Mouse (Mus musculus) stomach, embryonic 14.5 days (tissue): ENCODE measurements around the gene Apol9b. TPM values are rescaled to one million over a fixed set of nuclear protein-coding genes. Genes with fewer than 3 reads are reported as not detected.

ENCODE experiments used
- ATAC-seq: fragments of 200-750 bp; cut with Nextera tagmentation; 2 replicates; pipeline ENCODE4 v1.8.0; 2017; ENCODE audit warnings: low read depth, moderate TSS enrichment; ENCODE audit not compliant: insufficient number of reproducible peaks, insufficient read depth, low FRiP score
- H3K27ac ChIP-seq: fragments of 300-500 bp; sonication (generic); 2 replicates; pipeline ENCODE4 v1.5.1; 2014; ENCODE audit warnings: mild to moderate bottlenecking, low read length, moderate library complexity, mixed read lengths
- H3K27me3 ChIP-seq: fragments of 300-500 bp; sonication (generic); 2 replicates; pipeline ENCODE4 v1.6.1; 2014; ENCODE audit warnings: low read length, control low read depth, mixed read lengths; ENCODE audit not compliant: control insufficient read depth, insufficient read depth
- H3K36me3 ChIP-seq: fragments of 300-500 bp; sonication (generic); 2 replicates; pipeline ENCODE4 v1.6.1; 2014; ENCODE audit warnings: mild to moderate bottlenecking, control low read depth, low read length, moderate library complexity, mixed read lengths; ENCODE audit not compliant: control insufficient read depth, insufficient read depth
- H3K4me1 ChIP-seq: fragments of 300-500 bp; sonication (generic); 2 replicates; pipeline ENCODE4 v1.6.1; 2014; ENCODE audit warnings: low read length, control low read depth, mixed read lengths; ENCODE audit not compliant: control insufficient read depth, insufficient read depth
- H3K4me2 ChIP-seq: fragments of 300-500 bp; sonication (generic); replicated peaks from 2 replicates; pipeline ENCODE4 v1.6.1; 2014; ENCODE audit warnings: low read depth, low read length, control low read depth
- H3K4me3 ChIP-seq: fragments of 300-500 bp; sonication (generic); 2 replicates; pipeline ENCODE4 v1.5.1; 2014; ENCODE audit warnings: low read depth, low read length, control low read depth
- H3K9ac ChIP-seq: fragments of 300-500 bp; sonication (generic); replicated peaks from 2 replicates; pipeline ENCODE4 v1.6.1; 2014; ENCODE audit warnings: low read depth, mild to moderate bottlenecking, control low read depth, low read length, moderate library complexity, mixed read lengths
- H3K9me3 ChIP-seq: fragments of 300-500 bp; sonication (generic); 2 replicates; pipeline ENCODE4 v1.6.1; 2016; ENCODE audit warnings: low read depth, low read length, control low read depth; ENCODE audit not compliant: control insufficient read depth
- WGBS: fragments of 180-500 bp; shearing (Covaris S2); extraction: QIAGEN DNeasy Blood & Tissue Kit; methylation state at CpG from one replicate; pipeline ENCODE4 v1.1.7; 2014; 5-methylcytosine and 5-hydroxymethylcytosine counted together
- polyA plus RNA-seq: library from polyadenylated mRNA; unstranded; fragments of >200 nt; fragmentation: Nextera tagmentation; extraction: Ambion mirVana; gene quantifications from 2 replicates; pipeline ENCODE4 v1.2.1, GENCODE M21; 2014

The Apol9b gene
- polyA plus RNA-seq, 1 experiment from 2014 or later: not detected

DNA sequence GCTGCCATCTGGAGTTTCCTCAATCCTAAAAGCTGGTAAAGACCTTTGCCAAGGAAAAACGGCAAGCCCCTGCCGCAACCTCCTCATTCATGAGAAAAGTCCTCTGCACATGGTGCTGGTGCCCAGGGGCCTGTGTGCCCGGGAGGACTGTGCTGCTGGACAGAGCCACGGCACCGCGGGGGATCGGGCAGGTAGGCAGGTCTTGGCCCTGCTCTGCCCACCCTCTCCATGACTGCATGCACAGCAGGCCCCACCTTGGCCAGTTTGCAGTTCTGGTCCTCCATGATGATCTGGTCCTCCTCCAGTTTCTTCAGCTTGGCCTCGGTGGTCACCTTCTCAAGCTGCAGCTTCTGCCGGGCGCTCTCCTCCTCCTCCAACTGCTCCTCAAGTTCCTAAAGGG lies 45.5 kb downstream of the Apol9b start:
- Histone ChIP-seq H3K9me3 (no peaks in the 10 kb centered on the region), H3K4me3 (no peak overlapping the region), H3K27ac (no peak overlapping the region), H3K27me3 (no peaks in the 10 kb centered on the region), H3K9ac (no peak overlapping the region), H3K4me2 (no peak overlapping the region), H3K36me3 (peaks cover 94% of the 10 kb centered on the region), H3K4me1 (no peaks in the 10 kb centered on the region)
- no peak for ATAC-seq
- WGBS: 96% methylated on average over 10 of the region's 10 CpGs

- Histone ChIP-seq H3K4me1 (no peaks in the 10 kb centered on the region), H3K27me3 (no peaks in the 10 kb centered on the region), H3K9ac (no peak overlapping the region), H3K4me2 (no peak overlapping the region), H3K9me3 (no peaks in the 10 kb centered on the region), H3K4me3 (no peak overlapping the region), H3K36me3 (peaks cover 94% of the 10 kb centered on the region), H3K27ac (no peak overlapping the region)
- no peak for ATAC-seq
- 66% methylated on average over 20 of the region's 20 CpGs for WGBS
These were observed 46.5 kb downstream of the Apol9b start for GRCm38 (mm10) chr15:77775186-77775963.

DNA sequence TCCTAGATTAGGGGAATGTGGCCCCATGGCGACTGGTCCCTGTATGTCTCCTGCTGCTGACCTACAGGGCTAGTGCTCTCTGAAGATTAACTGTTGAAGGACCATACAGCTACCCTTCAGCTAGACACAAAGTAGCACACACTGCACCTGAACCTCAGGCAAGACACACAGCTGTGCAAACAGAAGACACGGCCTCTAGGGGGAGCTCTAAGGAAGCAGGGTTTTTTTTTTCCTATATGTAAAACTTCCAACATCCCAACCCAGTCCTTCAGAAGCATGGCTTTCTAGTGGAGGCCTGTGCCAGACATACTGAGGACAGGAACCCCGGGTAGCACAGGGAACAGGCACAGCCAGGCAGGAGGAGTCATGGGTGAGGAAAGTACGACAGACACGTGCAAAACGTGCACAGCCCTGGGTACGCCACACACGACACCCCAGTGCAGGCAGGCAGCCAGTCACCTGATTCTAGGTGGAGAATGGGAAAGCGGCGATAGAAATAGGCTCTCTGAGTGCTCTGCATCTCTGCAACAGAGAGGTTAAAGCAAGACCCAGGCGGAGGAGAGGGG lies 53.7 kb downstream of the Apol9b start:
- 79% methylated on average over 11 of the region's 11 CpGs for WGBS
- no peak overlapping the region for H3K27ac ChIP-seq
- H3K9ac ChIP-seq: no peak overlapping the region
- no peak overlapping the region for H3K4me2 ChIP-seq
- H3K36me3 ChIP-seq: peaks cover 94% of the 10 kb centered on the region
- H3K27me3 ChIP-seq: no peaks in the 10 kb centered on the region
- no peak for ATAC-seq
- H3K4me1 ChIP-seq: no peaks in the 10 kb centered on the region
- H3K4me3 ChIP-seq: no peak overlapping the region
- H3K9me3 ChIP-seq: no peaks in the 10 kb centered on the region

DNA sequence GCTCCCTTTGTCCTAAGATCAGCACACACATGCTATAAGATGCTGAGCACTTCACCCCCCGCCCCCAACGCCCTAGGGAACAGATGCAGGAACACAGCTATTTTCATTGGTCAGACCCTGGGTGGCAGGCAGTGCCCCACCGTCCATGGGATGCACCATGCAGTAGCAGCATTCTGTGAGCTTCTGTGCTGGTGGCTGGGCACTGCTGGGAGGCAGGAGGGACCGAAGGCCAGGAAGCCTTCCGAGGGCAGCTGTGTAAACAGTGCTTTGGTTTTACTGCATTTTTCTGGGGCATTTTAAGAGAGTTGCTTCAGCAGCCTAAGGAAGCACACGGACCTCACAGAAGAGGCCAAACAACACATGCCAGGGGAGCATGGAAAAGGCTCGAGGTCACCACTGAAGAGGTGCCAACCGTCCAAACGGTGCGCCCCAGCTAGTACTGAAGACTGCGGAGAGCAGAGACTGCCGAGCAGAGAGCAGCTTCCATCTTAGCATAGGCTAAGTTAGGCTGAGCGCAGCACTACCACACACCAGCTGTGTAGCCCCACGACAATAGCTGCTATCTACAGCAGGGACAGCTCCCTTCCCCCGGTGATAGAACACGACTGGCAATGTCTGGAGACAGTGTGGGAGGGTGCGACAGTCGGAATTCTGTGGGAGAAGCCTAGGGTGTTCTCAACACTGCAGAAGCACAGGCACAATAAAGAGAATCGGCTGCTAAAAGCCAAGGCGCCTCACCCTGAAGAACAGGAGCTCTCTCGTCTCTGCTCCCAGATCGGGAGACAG lies 55.4 kb downstream of the Apol9b start:
- WGBS: 74% methylated on average over 22 of the region's 22 CpGs
- no peak overlapping the region for H3K27ac ChIP-seq
- no peaks in the 10 kb centered on the region for H3K9me3 ChIP-seq
- H3K4me1 ChIP-seq: no peaks in the 10 kb centered on the region
- no peak overlapping the region for H3K4me3 ChIP-seq
- no peak overlapping the region for H3K4me2 ChIP-seq
- no peak for ATAC-seq
- no peak overlapping the region for H3K9ac ChIP-seq
- peaks cover 98% of the 10 kb centered on the region for H3K36me3 ChIP-seq
- H3K27me3 ChIP-seq: no peaks in the 10 kb centered on the region

DNA sequence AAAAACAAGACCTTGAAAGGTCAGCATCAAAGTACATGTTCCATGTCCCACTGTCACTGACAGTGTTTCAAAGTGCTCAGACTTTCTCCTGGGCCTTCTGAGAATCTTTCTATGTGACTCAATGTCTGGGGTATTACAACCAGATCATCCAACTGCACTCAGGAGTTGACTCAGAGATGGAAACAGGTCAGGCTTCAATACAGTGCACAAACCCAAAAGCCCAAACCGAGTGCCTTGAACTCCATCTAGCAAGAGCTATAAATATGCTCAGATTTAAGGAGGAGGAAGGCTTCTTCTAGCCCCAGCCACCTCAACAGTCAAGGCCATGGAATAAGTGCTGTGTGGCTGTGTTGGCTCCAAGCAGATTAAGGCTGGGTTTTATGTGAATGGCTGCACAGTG lies 57.0 kb downstream of the Apol9b start:
- Histone ChIP-seq H3K4me3 (no peak overlapping the region), H3K9ac (no peak overlapping the region), H3K36me3 (peaks cover 98% of the 10 kb centered on the region), H3K4me1 (no peaks in the 10 kb centered on the region), H3K4me2 (no peak overlapping the region), H3K27ac (no peak overlapping the region), H3K27me3 (no peaks in the 10 kb centered on the region), H3K9me3 (no peaks in the 10 kb centered on the region)
- WGBS: 90% methylated on average over 1 of the region's 1 CpGs
- no peak for ATAC-seq

Other genes with a start within 250 kb of the Apol9b start
- gene Apol11a, start 220.8 kb upstream of the Apol9b start, polyA plus RNA-seq: not detected in 2 replicates
- 0.32 and 0.84 TPM in 2 replicates for gene Apol7c, start 195.7 kb upstream of the Apol9b start, polyA plus RNA-seq
- gene 1700025B11Rik, start 167.1 kb upstream of the Apol9b start, polyA plus RNA-seq: not detected in 2 replicates
- gene Apol10b, start 132.9 kb upstream of the Apol9b start, polyA plus RNA-seq: 0.17 and 0.35 TPM in 2 replicates
- not detected in 2 replicates for gene Gm36245, start 129.8 kb upstream of the Apol9b start, polyA plus RNA-seq
- not detected in 2 replicates for gene Apol11b, start 85.8 kb upstream of the Apol9b start, polyA plus RNA-seq
- gene Apol7e, start 30.2 kb upstream of the Apol9b start, polyA plus RNA-seq: 0.17 and 0.19 TPM in 2 replicates
- 0.55 TPM in 1 of 2 replicates, not detected in the other for gene Apol8, start 28.0 kb downstream of the Apol9b start, polyA plus RNA-seq
- 75.4 and 77.1 TPM in 2 replicates for gene Myh9, start 113.1 kb downstream of the Apol9b start, polyA plus RNA-seq
- gene Txn2, start 200.0 kb downstream of the Apol9b start, polyA plus RNA-seq: 242 and 259 TPM in 2 replicates
- gene Foxred2, start 227.7 kb downstream of the Apol9b start, polyA plus RNA-seq: 3.3 and 5.5 TPM in 2 replicates
- gene Eif3d, start 241.8 kb downstream of the Apol9b start, polyA plus RNA-seq: 206 and 211 TPM in 2 replicates